Comparison of ENCODE assay signal across 8 mouse cellular contexts in genomic region chr12:76368790-76369205, GRCm38 (mm10). TPM values are rescaled to one million over a fixed set of nuclear protein-coding genes. Genes with fewer than 3 reads are reported as not detected.
DNase-seq lines count a peak whose midpoint lies in the region; ATAC-seq lines count a peak whose summit lies in the region.

No protein-coding gene starts in this region.

- H3K27ac ChIP-seq in embryonic facial prominence, embryonic 13.5 days = peak overlapping the region; percentile 100
- H3K27ac ChIP-seq in intestine, embryonic 16.5 days (ENCODE audit: low read length) = peak overlapping the region; percentile 100
- H3K27ac ChIP-seq in midbrain, embryonic 11.5 days (ENCODE audit: low read depth, low read length) = peak overlapping the region; percentile 96

- peak overlapping the region; percentile 82 for H3K4me2 ChIP-seq in embryonic facial prominence, embryonic 13.5 days
- H3K4me2 ChIP-seq in intestine, embryonic 16.5 days (ENCODE audit: low read depth, low read length) = peak overlapping the region; percentile 81
- H3K4me2 ChIP-seq in midbrain, embryonic 11.5 days = peak overlapping the region; percentile 78

- H3K27me3 ChIP-seq in embryonic facial prominence, embryonic 13.5 days = no peaks in the 10 kb centered on the region
- no peaks in the 10 kb centered on the region for H3K27me3 ChIP-seq in intestine, embryonic 16.5 days (replicated peaks; ENCODE audit: control insufficient read depth, insufficient read depth, low read length)
- no peaks in the 10 kb centered on the region for H3K27me3 ChIP-seq in midbrain, embryonic 11.5 days (ENCODE audit: control insufficient read depth, insufficient read depth, low read length)

- H3K9me3 ChIP-seq in embryonic facial prominence, embryonic 13.5 days = no peaks in the 10 kb centered on the region
- H3K9me3 ChIP-seq in intestine, embryonic 16.5 days (ENCODE audit: control insufficient read depth, low read length) = no peaks in the 10 kb centered on the region
- no peaks in the 10 kb centered on the region for H3K9me3 ChIP-seq in midbrain, embryonic 11.5 days (ENCODE audit: control insufficient read depth, low read length)

- DNase-seq in cerebellum, adult 11 months = no peak
- peak; percentile 16 for DNase-seq in ovary, adult 18-20 months (ENCODE audit: low spot score)
- no peak for DNase-seq in ovary, postnatal 14 days (ENCODE audit: low spot score)
- no peak for DNase-seq in midbrain, embryonic 11.5 days (ENCODE audit: low spot score, missing footprints)
- no peak for DNase-seq in T-cell, adult 2 months (ENCODE audit: low spot score)

- H3K4me1 ChIP-seq in embryonic facial prominence, embryonic 13.5 days = peaks cover 46% of the 10 kb centered on the region
- peaks cover 31% of the 10 kb centered on the region for H3K4me1 ChIP-seq in intestine, embryonic 16.5 days (ENCODE audit: control insufficient read depth, insufficient read depth, low read length)
- peaks cover 25% of the 10 kb centered on the region for H3K4me1 ChIP-seq in midbrain, embryonic 11.5 days (ENCODE audit: control insufficient read depth, insufficient read depth, low read length)

- 1% methylated on average over 26 of the region's 26 CpGs for WGBS in embryonic facial prominence, embryonic 13.5 days
- under 1% methylated on average over 26 of the region's 26 CpGs for WGBS in intestine, embryonic 16.5 days
- under 1% methylated on average over 26 of the region's 26 CpGs for WGBS in midbrain, embryonic 11.5 days

- peak overlapping the region; percentile 89 for H3K4me3 ChIP-seq in embryonic facial prominence, embryonic 13.5 days
- H3K4me3 ChIP-seq in intestine, embryonic 16.5 days (ENCODE audit: low read length) = peak overlapping the region; percentile 99
- H3K4me3 ChIP-seq in midbrain, embryonic 11.5 days (ENCODE audit: low read depth, low read length) = peak overlapping the region; percentile 76

- peak; percentile 29; the same call in 1 of the 2 replicates for ATAC-seq in cerebellum, adult (ENCODE audit: insufficient number of reproducible peaks, low FRiP score, low TSS enrichment)
- ATAC-seq in embryonic facial prominence, embryonic 13.5 days (ENCODE audit: insufficient number of reproducible peaks, insufficient read depth, low FRiP score, low TSS enrichment, low read depth) = peak; percentile 8
- ATAC-seq in intestine, embryonic 16.5 days = peak; percentile 41
- peak; percentile 49; the same call in 1 of the 2 replicates for ATAC-seq in midbrain, embryonic 11.5 days (ENCODE audit: low FRiP score)

- H3K36me3 ChIP-seq in embryonic facial prominence, embryonic 13.5 days = 0 out of 2 replicates have a peak, but pooled peaks cover 5% of the 10 kb centered on the region
- no peaks in the 10 kb centered on the region for H3K36me3 ChIP-seq in intestine, embryonic 16.5 days (ENCODE audit: control insufficient read depth, insufficient read depth, low read length)
- no peaks in the 10 kb centered on the region for H3K36me3 ChIP-seq in midbrain, embryonic 11.5 days (ENCODE audit: control insufficient read depth, insufficient read depth, low read length)

- H3K9ac ChIP-seq in embryonic facial prominence, embryonic 13.5 days = peak overlapping the region; percentile 99
- H3K9ac ChIP-seq in intestine, embryonic 16.5 days (ENCODE audit: low read depth, low read length) = peak overlapping the region; percentile 99
- H3K9ac ChIP-seq in midbrain, embryonic 11.5 days (ENCODE audit: low read length) = peak overlapping the region; percentile 99

RNA-seq across cellular contexts. Expression of gene Zbtb25, which starts 0.6 kb away (rescaled TPM):
- polyA plus RNA-seq in embryonic facial prominence, embryonic 13.5 days (2015; fragmentation: Nextera tagmentation; extraction: Ambion mirVana) = 20.1 and 22.3 TPM in 2 replicates
- polyA plus RNA-seq in intestine, embryonic 16.5 days (2015; fragmentation: Nextera tagmentation; extraction: Ambion mirVana) = 8.8 and 9.4 TPM in 2 replicates
- polyA plus RNA-seq in midbrain, embryonic 11.5 days (2014; fragmentation: Nextera tagmentation; extraction: Ambion mirVana) = 20.9 and 23.4 TPM in 2 replicates

RNA-seq across cellular contexts. Expression of gene Zbtb1, which starts 1.3 kb away (rescaled TPM):
- 11.3 and 11.6 TPM in 2 replicates for polyA plus RNA-seq in embryonic facial prominence, embryonic 13.5 days (2015; fragmentation: Nextera tagmentation; extraction: Ambion mirVana)
- polyA plus RNA-seq in intestine, embryonic 16.5 days (2015; fragmentation: Nextera tagmentation; extraction: Ambion mirVana) = 5.4 and 5.6 TPM in 2 replicates
- polyA plus RNA-seq in midbrain, embryonic 11.5 days (2014; fragmentation: Nextera tagmentation; extraction: Ambion mirVana) = 7.6 and 7.8 TPM in 2 replicates

RNA-seq across cellular contexts. Expression of gene Hspa2, which starts 35.2 kb away (rescaled TPM):
- 5.8 and 8.9 TPM in 2 replicates for polyA plus RNA-seq in embryonic facial prominence, embryonic 13.5 days (2015; fragmentation: Nextera tagmentation; extraction: Ambion mirVana)
- 11.6 and 12.5 TPM in 2 replicates for polyA plus RNA-seq in intestine, embryonic 16.5 days (2015; fragmentation: Nextera tagmentation; extraction: Ambion mirVana)
- polyA plus RNA-seq in midbrain, embryonic 11.5 days (2014; fragmentation: Nextera tagmentation; extraction: Ambion mirVana) = 5.1 and 7.0 TPM in 2 replicates

RNA-seq across cellular contexts. Expression of gene Akap5, which starts 44.1 kb away (rescaled TPM):
- 1.1 and 1.5 TPM in 2 replicates for polyA plus RNA-seq in embryonic facial prominence, embryonic 13.5 days (2015; fragmentation: Nextera tagmentation; extraction: Ambion mirVana)
- polyA plus RNA-seq in intestine, embryonic 16.5 days (2015; fragmentation: Nextera tagmentation; extraction: Ambion mirVana) = 2.6 and 2.8 TPM in 2 replicates
- 4.1 TPM in 2 replicates for polyA plus RNA-seq in midbrain, embryonic 11.5 days (2014; fragmentation: Nextera tagmentation; extraction: Ambion mirVana)

RNA-seq across cellular contexts. Expression of gene Ppp1r36, which starts 48.5 kb away (rescaled TPM):
- 3.9 and 4.8 TPM in 2 replicates for polyA plus RNA-seq in embryonic facial prominence, embryonic 13.5 days (2015; fragmentation: Nextera tagmentation; extraction: Ambion mirVana)
- 0.99 and 1.5 TPM in 2 replicates for polyA plus RNA-seq in intestine, embryonic 16.5 days (2015; fragmentation: Nextera tagmentation; extraction: Ambion mirVana)
- polyA plus RNA-seq in midbrain, embryonic 11.5 days (2014; fragmentation: Nextera tagmentation; extraction: Ambion mirVana) = 0.39 and 0.51 TPM in 2 replicates
